Mouse (Mus musculus) thymus, adult 2 months (tissue): Measurements from ENCODE around the gene Myct1. TPM values are rescaled to one million over a fixed set of nuclear protein-coding genes. Genes with fewer than 3 reads are reported as not detected.

Experiments used
- DNase-seq: peaks from one replicate; pipeline ENCODE4 v3.0.0; 2021
- H3K27ac ChIP-seq: fragments of 200-500 bp; 2 replicates; pipeline ENCODE4 v1.5.1; 2012; ENCODE audit warnings: low read length, control low read depth; ENCODE audit not compliant: control insufficient read depth, insufficient read depth
- H3K27me3 ChIP-seq: fragments of 200-500 bp; 2 replicates; pipeline ENCODE4 v1.6.1; 2012; ENCODE audit warnings: mild to moderate bottlenecking, low read length, moderate library complexity, mixed read lengths; ENCODE audit not compliant: control insufficient read depth, insufficient read depth
- H3K36me3 ChIP-seq: fragments of 200-500 bp; 2 replicates; pipeline ENCODE4 v1.6.1; 2012; ENCODE audit warnings: mild to moderate bottlenecking, low read length, moderate library complexity; ENCODE audit not compliant: control insufficient read depth, insufficient read depth
- H3K4me1 ChIP-seq: fragments of 200-500 bp; replicated peaks from 2 replicates; pipeline ENCODE4 v1.6.1; 2012; ENCODE audit warnings: low read length; ENCODE audit not compliant: control insufficient read depth, insufficient read depth
- H3K4me3 ChIP-seq: fragments of 200-500 bp; 2 replicates; pipeline ENCODE4 v1.5.1; 2012; ENCODE audit warnings: mild to moderate bottlenecking, low read length, control low read depth, moderate library complexity; ENCODE audit not compliant: control insufficient read depth, insufficient read depth
- CTCF ChIP-seq: fragments of 200-500 bp; IDR thresholded peaks from 2 replicates; pipeline ENCODE4 v1.5.1; 2012; ENCODE audit warnings: mild to moderate bottlenecking, control low read depth, low read length, moderate library complexity, borderline replicate concordance; ENCODE audit not compliant: control insufficient read depth, poor library complexity, insufficient read depth; ENCODE audit errors: extremely low read depth
- POLR2A ChIP-seq: fragments of 200-500 bp; IDR thresholded peaks from 2 replicates; pipeline ENCODE4 v1.6.1; 2012; ENCODE audit warnings: mild to moderate bottlenecking, low read length, control low read depth, moderate library complexity; ENCODE audit not compliant: control insufficient read depth, poor library complexity, insufficient read depth; ENCODE audit errors: extremely low read depth
- WGBS: fragments of 180-500 bp; shearing (Covaris S2); methylation state at CpG from one replicate; pipeline ENCODE4 v1.1.7; 2018; 5-methylcytosine and 5-hydroxymethylcytosine counted together
- polyA plus RNA-seq: library from polyadenylated mRNA; depleted of rRNA; stranded (reverse); fragments of >200 nt; gene quantifications from 2 replicates; pipeline ENCODE4 v1.2.3, GENCODE M21; 2012

Gene Myct1
- polyA plus RNA-seq, 1 experiment = 1.3 TPM

- H3K4me3 ChIP-seq = no peak overlapping the region
- H3K4me1 ChIP-seq = no peaks in the 10 kb centered on the region
- no peaks in the 10 kb centered on the region for H3K36me3 ChIP-seq
- DNase-seq = no peak
- no peaks in the 10 kb centered on the region for H3K27me3 ChIP-seq
- no peak overlapping the region for H3K27ac ChIP-seq
- TF ChIP-seq CTCF (no peak), POLR2A (no peak)
- WGBS = 87% methylated on average over 5 of the region's 5 CpGs
Measured at GRCm38 (mm10) chr10:5571332-5571731, 22.2 kb upstream of the Myct1 start.

GRCm38 (mm10) chr10:5573328-5573727 lies 20.2 kb upstream of the Myct1 start:
- DNase-seq = no peak
- Histone ChIP-seq H3K36me3 (no peaks in the 10 kb centered on the region), H3K27me3 (no peaks in the 10 kb centered on the region), H3K4me1 (no peaks in the 10 kb centered on the region), H3K27ac (no peak overlapping the region), H3K4me3 (no peak overlapping the region)
- WGBS = 88% methylated on average over 2 of the region's 2 CpGs
- TF ChIP-seq POLR2A (no peak), CTCF (no peak)

- DNase-seq = no peak
- 92% methylated on average over 2 of the region's 2 CpGs for WGBS
Measured at GRCm38 (mm10) chr10:5591061-5591460, 2.5 kb upstream of the Myct1 start.

GRCm38 (mm10) chr10:5591996-5592395 lies 1.6 kb upstream of the Myct1 start:
- no peak overlapping the region for H3K27ac ChIP-seq
- WGBS = 72% methylated on average over 4 of the region's 4 CpGs
- H3K4me3 ChIP-seq = no peak overlapping the region
- DNase-seq = no peak
- TF ChIP-seq POLR2A (no peak), CTCF (no peak)
- no peaks in the 10 kb centered on the region for H3K4me1 ChIP-seq
- H3K27me3 ChIP-seq = no peaks in the 10 kb centered on the region
- H3K36me3 ChIP-seq = no peaks in the 10 kb centered on the region

More at GRCm38 (mm10) chr10:5591061-5591460, 2.5 kb upstream of the Myct1 start:
- no peaks in the 10 kb centered on the region for H3K27me3 ChIP-seq
- H3K36me3 ChIP-seq = no peaks in the 10 kb centered on the region
- no peak overlapping the region for H3K27ac ChIP-seq
- no peak overlapping the region for H3K4me3 ChIP-seq
- TF ChIP-seq CTCF (no peak), POLR2A (no peak)
- no peaks in the 10 kb centered on the region for H3K4me1 ChIP-seq

GRCm38 (mm10) chr10:5594457-5594856 lies 882 bp downstream of the Myct1 start:
- Histone ChIP-seq H3K4me3 (no peak overlapping the region), H3K27ac (no peak overlapping the region), H3K4me1 (no peaks in the 10 kb centered on the region), H3K27me3 (no peaks in the 10 kb centered on the region), H3K36me3 (no peaks in the 10 kb centered on the region)
- no peak for TF ChIP-seq CTCF
- no peak for TF ChIP-seq POLR2A
- 54% methylated on average over 5 of the region's 5 CpGs for WGBS
- no peak for DNase-seq

GRCm38 (mm10) chr10:5596559-5596958 lies 3.0 kb downstream of the Myct1 start:
- TF ChIP-seq CTCF = no peak
- no peak for TF ChIP-seq POLR2A
- Histone ChIP-seq H3K36me3 (no peaks in the 10 kb centered on the region), H3K4me3 (no peak overlapping the region), H3K27me3 (no peaks in the 10 kb centered on the region), H3K4me1 (no peaks in the 10 kb centered on the region), H3K27ac (no peak overlapping the region)
- 61% methylated on average over 6 of the region's 6 CpGs for WGBS
- no peak for DNase-seq

- 18% methylated on average over 7 of the region's 7 CpGs for WGBS
- DNase-seq = peak; percentile 58
- Histone ChIP-seq H3K27ac (no peak overlapping the region), H3K4me3 (no peak overlapping the region), H3K36me3 (no peaks in the 10 kb centered on the region), H3K4me1 (0 out of 2 replicates have a peak, but pooled peaks cover 5% of the 10 kb centered on the region), H3K27me3 (no peaks in the 10 kb centered on the region)
- TF ChIP-seq CTCF = no peak
- TF ChIP-seq POLR2A = no peak
Measured at GRCm38 (mm10) chr10:5600123-5600522, 6.5 kb downstream of the Myct1 start.
